Mouse (Mus musculus) c-Kit-negative CD71-positive TER-119-positive erythroid progenitor cells, embryonic 14.5 days (primary cell): Measurements from ENCODE around the gene Neurl1b.
A peak's percentile ranks its signal among the peaks of the same experiment; 100 is the strongest.

ENCODE experiments used
- DNase-seq: peaks from one replicate; pipeline ENCODE4 v3.0.0-alpha.2; 2013; ENCODE audit warnings: low read depth, low spot score

The Neurl1b gene

DNA sequence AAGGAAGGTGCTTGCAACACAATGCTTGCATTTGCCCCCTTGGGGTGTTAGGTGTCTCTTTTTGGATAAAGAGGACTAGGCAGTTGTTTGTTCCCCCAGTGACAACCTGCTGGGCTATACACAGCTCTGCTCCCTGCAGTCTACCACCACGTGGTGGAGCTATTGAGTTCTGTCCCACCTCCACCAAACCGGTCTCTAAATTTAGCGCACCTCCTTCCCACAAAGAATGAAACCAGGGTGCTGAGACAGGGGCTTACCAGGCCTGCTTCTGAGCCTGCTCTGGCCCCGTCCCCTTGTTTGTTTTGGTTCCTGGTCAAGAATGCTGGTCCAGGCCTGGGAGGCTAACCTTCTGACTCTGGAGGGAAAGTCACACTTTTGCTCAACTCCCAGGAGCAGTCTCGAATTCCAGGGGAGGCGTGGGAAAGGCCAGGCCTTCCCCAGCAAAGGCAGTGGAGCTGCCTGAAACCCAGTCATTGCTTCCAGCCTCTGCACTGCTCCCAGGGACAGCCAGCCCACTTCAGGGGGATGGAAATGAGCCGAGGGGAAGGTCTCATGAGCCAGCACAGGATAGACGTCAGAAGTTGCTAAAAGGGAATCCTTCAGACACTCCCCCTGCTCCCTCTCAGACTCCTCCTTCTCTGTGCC lies 37.1 kb downstream of the Neurl1b start:
- no peak for DNase-seq

- no peak for DNase-seq
Measured at GRCm38 (mm10) chr17:26452371-26452972, 37.8 kb downstream of the Neurl1b start.

DNA sequence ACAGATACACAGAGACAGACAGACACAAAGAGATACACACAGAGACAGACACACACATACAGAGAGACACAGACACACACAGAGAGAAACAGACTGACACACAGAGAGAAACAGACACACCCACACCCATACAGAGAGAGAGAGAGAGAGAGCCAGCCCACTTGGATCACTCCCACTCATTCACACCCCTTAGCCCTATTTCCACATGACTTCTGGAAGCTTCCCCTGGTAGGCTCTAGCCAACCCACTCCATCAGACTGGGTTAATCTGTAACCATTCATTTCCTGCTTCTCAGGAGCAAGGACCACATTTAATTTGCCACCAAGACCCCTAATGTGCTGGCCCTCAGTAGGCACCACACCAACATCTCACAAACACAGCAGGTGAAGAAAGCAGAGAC lies 42.9 kb downstream of the Neurl1b start:
- DNase-seq = no peak

DNA sequence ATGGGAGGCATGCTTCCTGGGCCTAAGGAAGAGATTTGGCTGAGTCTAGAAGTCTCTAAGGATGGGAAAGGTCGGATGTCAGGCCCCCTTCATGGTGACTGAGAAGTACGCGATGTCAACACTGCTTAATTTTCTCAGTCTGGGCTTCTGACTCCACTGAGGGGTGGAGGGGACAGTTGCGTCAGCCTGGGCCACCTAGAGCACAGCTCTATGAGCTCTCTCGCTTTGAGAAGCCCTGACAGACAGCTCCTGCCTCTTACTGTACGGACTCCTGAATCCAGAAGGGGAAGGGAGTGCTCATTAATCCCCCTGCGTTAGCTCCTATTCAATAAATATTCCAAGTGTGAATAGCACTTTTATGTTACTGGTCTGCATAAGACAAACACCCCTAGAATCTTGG lies 43.4 kb downstream of the Neurl1b start:
- no peak for DNase-seq

- DNase-seq = peak; percentile 43
Measured at GRCm38 (mm10) chr17:26462634-26463170, 48.1 kb downstream of the Neurl1b start.

DNA sequence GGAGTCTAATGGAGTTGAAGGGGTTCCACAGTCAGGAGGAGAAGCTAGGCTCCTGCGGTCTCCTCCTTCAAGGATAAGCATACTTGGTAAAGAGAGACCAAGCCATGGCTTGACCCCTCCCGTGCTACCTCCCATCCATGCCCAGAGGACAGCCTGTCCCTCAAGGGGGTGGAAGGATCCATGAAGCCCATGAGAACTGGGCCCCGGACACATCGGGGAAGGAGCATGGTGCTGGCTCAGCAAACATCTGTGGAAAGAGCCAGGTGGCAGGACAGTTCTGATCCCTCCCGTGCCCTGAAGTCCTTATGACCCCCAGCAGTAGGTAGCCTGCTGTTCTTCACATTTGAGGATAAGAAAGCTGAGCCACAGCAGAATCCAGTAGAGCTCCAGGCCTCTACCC lies 48.8 kb downstream of the Neurl1b start:
- DNase-seq = no peak

GRCm38 (mm10) chr17:26463984-26464383 lies 49.4 kb downstream of the Neurl1b start:
- DNase-seq = no peak

GRCm38 (mm10) chr17:26464481-26464880 lies 49.9 kb downstream of the Neurl1b start:
- no peak for DNase-seq

GRCm38 (mm10) chr17:26464972-26465371 lies 50.3 kb downstream of the Neurl1b start:
- DNase-seq = no peak

DNA sequence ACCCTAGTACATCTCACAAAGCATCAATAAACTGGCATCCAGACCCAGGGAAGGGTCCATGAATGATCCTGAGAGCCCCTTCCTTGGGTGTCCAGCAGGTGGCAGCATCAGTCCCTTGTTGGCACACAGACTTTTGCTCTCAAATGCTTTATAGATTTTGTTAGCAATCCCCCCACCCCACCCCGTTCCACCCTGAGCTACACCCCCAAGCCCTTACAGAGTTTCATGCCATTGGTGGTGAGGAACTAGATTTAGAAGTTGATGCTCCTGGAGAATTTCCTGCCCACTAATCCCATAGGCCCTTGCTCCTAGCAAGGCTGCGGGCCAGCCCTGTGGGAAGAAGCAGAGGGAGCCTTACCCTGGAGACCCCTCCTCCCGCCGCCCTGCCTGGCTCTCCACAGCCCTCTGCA lies 52.1 kb downstream of the Neurl1b start:
- peak; percentile 37 for DNase-seq

- DNase-seq = no peak
Measured at GRCm38 (mm10) chr17:26467619-26468018, 53.0 kb downstream of the Neurl1b start.

GRCm38 (mm10) chr17:26468102-26468894 lies 53.7 kb downstream of the Neurl1b start:
- no peak for DNase-seq

DNA sequence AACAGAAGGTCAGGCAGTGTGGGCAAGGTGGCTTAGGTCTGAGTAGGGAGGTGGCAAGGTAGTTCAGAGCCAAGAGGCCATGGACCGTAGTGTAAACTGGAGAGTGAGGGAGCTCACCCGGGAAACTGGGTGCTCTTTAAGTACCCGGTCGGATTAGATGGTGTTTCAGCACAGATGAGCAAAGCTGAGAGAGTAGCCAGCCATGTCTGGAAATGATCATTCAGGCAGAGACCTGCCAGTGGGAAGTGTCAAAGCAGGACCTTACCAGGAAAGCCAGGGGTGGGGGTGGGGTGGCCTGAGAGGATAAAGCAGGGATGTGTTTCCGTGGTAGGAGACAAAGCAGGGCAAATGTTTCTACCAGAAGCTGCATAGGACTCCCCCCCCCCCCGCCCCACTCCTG lies 62.2 kb downstream of the Neurl1b start:
- no peak for DNase-seq

DNA sequence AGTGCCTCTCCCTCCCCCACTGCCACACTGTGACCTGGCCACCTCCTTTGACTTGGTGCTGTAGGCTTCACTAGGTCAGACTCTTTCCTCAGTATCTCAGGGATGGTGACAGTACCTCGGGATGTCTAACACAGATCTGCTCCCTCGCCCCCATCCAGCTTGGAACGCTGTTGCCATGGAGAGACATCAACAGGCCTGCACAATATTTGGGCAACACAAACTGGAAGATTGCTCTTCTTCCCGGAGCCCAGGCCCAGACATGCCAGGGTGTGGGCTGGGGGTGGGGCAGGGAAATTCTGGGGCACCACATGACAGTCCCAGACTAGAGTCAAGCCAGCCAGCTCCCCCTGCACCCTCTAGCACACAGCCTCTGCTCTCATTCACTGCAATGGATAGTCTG lies 64.0 kb downstream of the Neurl1b start:
- no peak for DNase-seq

GRCm38 (mm10) chr17:26479619-26480018 lies 65.0 kb downstream of the Neurl1b start:
- DNase-seq = no peak

DNA sequence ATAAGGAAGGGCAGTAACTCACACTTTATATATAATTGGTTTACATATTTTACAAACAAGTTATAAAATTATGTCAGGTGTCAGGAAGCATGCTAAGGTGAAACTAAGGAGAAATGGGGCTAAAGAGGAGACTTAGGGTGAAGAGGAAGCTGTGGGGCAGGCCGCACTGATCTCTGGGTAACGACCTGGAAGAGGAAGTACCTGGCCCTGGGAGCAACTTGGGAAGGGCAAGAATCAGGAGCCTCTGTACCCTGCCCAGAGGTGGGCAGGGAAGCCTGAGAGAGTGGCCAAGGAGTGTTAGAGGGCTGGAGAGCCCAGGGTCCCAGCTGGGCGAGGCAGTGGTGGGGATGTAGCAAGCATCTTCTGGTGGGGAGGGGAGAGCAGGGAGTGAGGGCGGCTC lies 66.3 kb downstream of the Neurl1b start:
- DNase-seq = no peak

DNA sequence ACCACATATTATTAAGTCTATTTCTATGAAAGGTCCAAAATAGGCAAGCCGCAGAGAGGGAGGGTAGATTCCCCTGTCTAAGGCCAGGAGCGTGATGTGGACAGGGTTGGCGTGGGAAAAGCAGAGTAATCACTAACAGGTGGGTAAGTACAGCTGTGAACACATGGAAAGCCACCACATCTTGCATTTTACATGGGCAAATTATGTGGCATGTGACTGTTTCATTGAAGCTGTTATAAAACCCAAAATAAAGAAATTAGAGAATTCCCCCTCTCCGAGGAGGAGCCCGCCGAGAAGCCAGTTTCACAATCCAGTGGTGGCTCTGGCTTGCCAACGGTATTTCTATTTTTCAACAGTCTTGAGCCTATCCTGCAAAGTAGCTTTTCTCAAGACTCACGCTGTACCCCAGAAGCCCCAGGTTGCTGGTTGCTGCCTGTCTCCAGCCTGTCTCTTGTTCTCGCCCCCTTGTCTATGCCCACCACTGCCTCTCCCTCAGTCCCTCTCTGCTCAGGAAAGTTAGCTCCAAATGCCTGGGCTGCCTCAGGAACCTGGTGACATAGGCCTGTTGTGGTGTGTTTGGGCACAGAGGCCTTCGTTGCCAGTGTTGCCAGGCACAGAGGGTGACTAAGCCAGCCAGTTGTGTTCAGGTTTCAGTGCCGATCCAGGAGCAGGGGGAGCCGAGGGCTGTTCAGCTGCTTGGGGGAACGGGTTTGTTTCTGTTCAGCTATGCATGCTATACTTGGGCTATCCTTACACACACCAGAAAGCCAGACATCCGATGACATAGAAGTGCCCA lies 70.2 kb downstream of the Neurl1b start:
- no peak for DNase-seq

DNA sequence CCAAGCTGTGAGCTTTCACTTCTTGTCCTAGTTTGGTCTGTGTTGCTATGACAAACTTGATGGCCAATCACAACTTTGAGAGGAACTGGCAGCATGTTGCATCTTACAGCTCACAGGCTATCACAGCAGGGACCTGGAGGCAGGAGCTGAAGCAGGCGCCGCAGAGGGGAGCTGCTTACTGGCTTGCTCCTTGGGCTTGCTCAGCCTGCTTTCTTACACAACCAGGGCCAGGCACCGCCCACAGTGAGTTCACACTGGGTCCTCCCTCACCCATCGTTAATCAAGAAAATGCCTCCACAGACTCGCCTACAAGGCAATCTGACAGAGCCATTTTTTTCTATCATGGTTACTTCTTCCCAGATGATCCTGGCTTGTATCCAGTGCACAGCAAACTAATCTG lies 72.6 kb downstream of the Neurl1b start:
- no peak for DNase-seq

- no peak for DNase-seq
Measured at GRCm38 (mm10) chr17:26487917-26488316, 73.3 kb downstream of the Neurl1b start.

- no peak for DNase-seq
Measured at GRCm38 (mm10) chr17:26488711-26489403, 74.2 kb downstream of the Neurl1b start.

GRCm38 (mm10) chr17:26490072-26490471 lies 75.4 kb downstream of the Neurl1b start:
- no peak for DNase-seq
